Mouse (Mus musculus): Measurements from ENCODE around the gene Paxx.

Paxx gene

GRCm38 (mm10) chr2:25408908-25409307 lies 52.0 kb downstream of the Paxx start:
- DNase-seq (ENCODE audit: low read depth, low spot score) = no peak

Measured in retina, adult 2 months (tissue).